Mouse (Mus musculus) c-Kit-positive CD71-negative TER-119-negative erythroid progenitor cells, embryonic 14.5 days (primary cell): ENCODE data around the gene Msl1.

Source experiments
- DNase-seq: peaks from one replicate; pipeline ENCODE4 v3.0.0-alpha.2; 2013; ENCODE audit warnings: low read depth

Msl1 gene

GRCm38 (mm10) chr11:98795015-98795713 lies at the start of gene Msl1:
Gene Msl1, plus strand, starts transcription at chr11:98795516.
- DNase-seq, result no peak

GRCm38 (mm10) chr11:98745932-98746853 lies 49.1 kb upstream of the Msl1 start:
- no peak for DNase-seq

GRCm38 (mm10) chr11:98746855-98747693 lies 48.2 kb upstream of the Msl1 start:
- DNase-seq, result peak; percentile 76

- no peak for DNase-seq
Observed at GRCm38 (mm10) chr11:98747804-98748505, 47.4 kb upstream of the Msl1 start.

GRCm38 (mm10) chr11:98748506-98749416 lies 46.6 kb upstream of the Msl1 start:
- DNase-seq, result no peak

GRCm38 (mm10) chr11:98749716-98750115 lies 45.6 kb upstream of the Msl1 start:
- no peak for DNase-seq

GRCm38 (mm10) chr11:98750351-98751201 lies 44.7 kb upstream of the Msl1 start:
- DNase-seq, result no peak

- no peak for DNase-seq
Observed at GRCm38 (mm10) chr11:98751221-98751782, 44.0 kb upstream of the Msl1 start.

- no peak for DNase-seq
Observed at GRCm38 (mm10) chr11:98752562-98753140, 42.7 kb upstream of the Msl1 start.

- DNase-seq, result no peak
Observed at GRCm38 (mm10) chr11:98753264-98753663, 42.1 kb upstream of the Msl1 start.

GRCm38 (mm10) chr11:98754151-98754620 lies 41.1 kb upstream of the Msl1 start:
- DNase-seq, result no peak

GRCm38 (mm10) chr11:98754621-98755181 lies 40.6 kb upstream of the Msl1 start:
- DNase-seq, result peak; percentile 78

- DNase-seq, result no peak
Observed at GRCm38 (mm10) chr11:98755726-98756380, 39.5 kb upstream of the Msl1 start.

GRCm38 (mm10) chr11:98756711-98757110 lies 38.6 kb upstream of the Msl1 start:
- DNase-seq, result no peak

GRCm38 (mm10) chr11:98761939-98762338 lies 33.4 kb upstream of the Msl1 start:
- no peak for DNase-seq

- no peak for DNase-seq
Observed at GRCm38 (mm10) chr11:98762756-98763501, 32.4 kb upstream of the Msl1 start.

GRCm38 (mm10) chr11:98763502-98763861 lies 31.8 kb upstream of the Msl1 start:
- DNase-seq, result no peak
